ENCODE assay signal across 8 mouse cellular contexts in the genomic region with DNA sequence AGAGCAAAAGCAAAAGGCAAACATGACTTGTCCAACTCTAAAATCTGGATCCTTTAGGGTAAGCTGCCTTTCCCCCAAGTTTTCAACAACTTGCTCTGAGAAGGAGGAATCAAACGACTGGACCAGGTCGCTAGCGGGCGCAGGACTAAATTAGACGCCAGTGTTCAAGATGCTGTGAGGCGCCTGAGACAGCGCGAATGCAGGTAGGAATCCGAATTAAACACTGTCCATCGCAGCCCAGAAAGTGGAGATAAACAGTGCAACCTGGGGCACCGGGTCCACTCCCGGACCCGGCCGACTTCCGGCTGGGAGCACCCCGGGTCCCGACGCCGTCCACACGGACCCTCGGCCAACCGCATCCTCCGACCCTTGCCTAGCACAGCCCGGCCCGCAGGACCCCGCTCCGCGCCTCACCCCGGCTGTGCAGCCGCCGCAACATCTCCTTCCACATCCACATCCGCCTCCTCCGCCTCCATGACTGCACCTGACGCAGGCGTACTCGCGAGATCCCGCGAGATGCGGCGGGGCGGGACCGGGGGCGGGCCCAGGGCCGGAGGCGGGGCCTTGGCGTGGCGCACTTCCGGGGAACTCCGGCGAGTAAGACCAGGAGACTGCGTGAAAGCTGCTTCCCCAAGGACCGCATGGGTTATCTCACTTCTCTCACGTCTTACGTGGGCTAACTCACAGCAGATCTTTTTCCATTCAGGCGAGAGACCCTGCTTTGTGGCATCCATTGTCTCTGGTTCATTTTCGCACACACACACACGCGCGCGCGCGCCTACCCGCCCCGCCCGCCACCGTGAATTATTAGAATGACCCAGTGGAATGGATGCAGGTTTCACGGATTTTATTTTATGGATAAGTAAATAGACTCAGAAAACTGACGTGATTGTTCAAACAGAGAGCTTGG. TPM values are rescaled to one million over a fixed set of nuclear protein-coding genes. Genes with fewer than 3 reads are reported as not detected.
DNase-seq lines count a peak whose midpoint lies in the region; ATAC-seq lines count a peak whose summit lies in the region.

Gene Mysm1, minus strand, starts transcription at position 511 of the 910 bp plus-strand sequence.

- ATAC-seq in megakaryocyte progenitor cell, adult 5-6 weeks (replicated peaks; ENCODE audit: poor library complexity): peak; percentile 98

- DNase-seq in adipocyte (ENCODE audit: low spot score): peak; percentile 88
- DNase-seq in embryo, embryonic 10 days (ENCODE audit: low spot score): peak; percentile 87
- peak; percentile 96 for DNase-seq in gastrocnemius, postnatal 10 days
- DNase-seq in induced T-regulatory cell, adult 2 months (ENCODE audit: low read depth): peak; percentile 98
- peak; percentile 85 to 92 for DNase-seq in left cerebral cortex, adult 9 months (ENCODE audit: low spot score in 2 of 2)
- peak; percentile 94 for DNase-seq in right cerebral cortex, postnatal 14 days
- peak; percentile 94 to 95 for DNase-seq in urinary bladder, postnatal 36 days (ENCODE audit: low spot score in 2 of 2)

RNA-seq across cellular contexts. Expression of gene Mysm1, which starts in this region (rescaled TPM):
- total RNA-seq in gastrocnemius, postnatal 10 days (2021): 10 to 100 TPM; 11.8 to 14.2 TPM
- total RNA-seq in megakaryocyte progenitor cell, adult 5-6 weeks (2015): 28.9 and 32.6 TPM in 2 replicates
- total RNA-seq in megakaryocyte progenitor cell, adult 5-6 weeks (2017): 31.4 and 41.7 TPM in 2 replicates

Comparison
In these comparisons a context has a peak if more than half of its experiments do, and no peak if none do; other contexts are left out.
1. Peak in every context shown above with its lines: DNase-seq and ATAC-seq.